In genomic region chr5:149713170-149713774, GRCm38 (mm10) we compare ENCODE assay signal across 10 mouse cellular contexts. TPM values are rescaled to one million over a fixed set of nuclear protein-coding genes. Genes with fewer than 3 reads are reported as not detected.
DNase-seq lines count a peak whose midpoint lies in the region; ATAC-seq and TF ChIP-seq lines count a peak whose summit lies in the region.
"Had no signal": no experiment of that assay in that cellular context is flagged by ENCODE, and none has a peak within 500 bp of the region (broad histone marks: within the 10 kb centered on the region; RNA-seq: fewer than 3 reads in every experiment).

No protein-coding gene starts in this region.

- WGBS in kidney, adult 2 months, result 46% methylated on average over 11 of the region's 11 CpGs
- 52% methylated on average over 11 of the region's 11 CpGs for WGBS in kidney, embryonic 14.5 days
- 51% methylated on average over 11 of the region's 11 CpGs for WGBS in forebrain, embryonic 14.5 days
- WGBS in hindbrain, embryonic 12.5 days, result 50% methylated on average over 11 of the region's 11 CpGs

- H3K4me2 ChIP-seq in kidney, embryonic 14.5 days (replicated peaks; ENCODE audit: low read depth, low read length), result no peak overlapping the region
- no peak overlapping the region for H3K4me2 ChIP-seq in forebrain, embryonic 14.5 days (ENCODE audit: low read length)
- H3K4me2 ChIP-seq in hindbrain, embryonic 12.5 days (replicated peaks), result no peak overlapping the region
- H3K4me2 ChIP-seq: embryonic facial prominence, embryonic 12.5 days had no signal

- no peak overlapping the region for H3K9ac ChIP-seq in kidney, embryonic 14.5 days (ENCODE audit: low read depth, low read length)
- H3K9ac ChIP-seq in forebrain, embryonic 14.5 days (ENCODE audit: low read length), result no peak overlapping the region
- no peak overlapping the region for H3K9ac ChIP-seq in hindbrain, embryonic 12.5 days
- H3K9ac ChIP-seq: embryonic facial prominence, embryonic 12.5 days had no signal

- no peaks in the 10 kb centered on the region for H3K36me3 ChIP-seq in kidney, adult 2 months (ENCODE audit: control insufficient read depth, insufficient read depth, low read length)
- no peaks in the 10 kb centered on the region for H3K36me3 ChIP-seq in kidney, embryonic 14.5 days (ENCODE audit: control insufficient read depth, insufficient read depth, low read length)
- no peaks in the 10 kb centered on the region for H3K36me3 ChIP-seq in forebrain, embryonic 14.5 days (ENCODE audit: control insufficient read depth, insufficient read depth, low read length)
- 0 out of 2 replicates have a peak, but pooled peaks cover 2% of the 10 kb centered on the region for H3K36me3 ChIP-seq in hindbrain, embryonic 12.5 days
- H3K36me3 ChIP-seq: embryonic facial prominence, embryonic 12.5 days had no signal

- no peak overlapping the region for H3K27ac ChIP-seq in kidney, adult 2 months (ENCODE audit: insufficient read depth, low read depth, low read length)
- no peak overlapping the region for H3K27ac ChIP-seq in kidney, embryonic 14.5 days (ENCODE audit: low read depth, low read length)
- H3K27ac ChIP-seq in forebrain, embryonic 14.5 days (ENCODE audit: low read depth, low read length), result no peak overlapping the region
- H3K27ac ChIP-seq in hindbrain, embryonic 12.5 days, result peak overlapping the region; percentile 60
- H3K27ac ChIP-seq: embryonic facial prominence, embryonic 12.5 days; macrophage had no signal

- intact Hi-C loops in left cerebral cortex, postnatal 14 days (cut with DNase I), result loop anchor here (5.0 kb wide), 2 partner anchors 139 to 309 kb away; no protein-coding TSS in a partner anchor

- H3K4me3 ChIP-seq in kidney, adult 2 months (ENCODE audit: insufficient read depth, low read depth, low read length), result no peak overlapping the region
- H3K4me3 ChIP-seq in kidney, embryonic 14.5 days (ENCODE audit: low read length), result no peak overlapping the region
- no peak overlapping the region for H3K4me3 ChIP-seq in forebrain, embryonic 14.5 days (ENCODE audit: low read depth, low read length)
- H3K4me3 ChIP-seq in hindbrain, embryonic 12.5 days, result no peak overlapping the region
- H3K4me3 ChIP-seq: embryonic facial prominence, embryonic 12.5 days had no signal

- H3K4me1 ChIP-seq in kidney, adult 2 months (ENCODE audit: control insufficient read depth, insufficient read depth, low read length), result no peaks in the 10 kb centered on the region
- peaks cover 3% of the 10 kb centered on the region; the same call in 1 of the 2 replicates for H3K4me1 ChIP-seq in kidney, embryonic 14.5 days (ENCODE audit: control insufficient read depth, insufficient read depth, low read length)
- peaks cover 12% of the 10 kb centered on the region; the same call in 1 of the 2 replicates for H3K4me1 ChIP-seq in forebrain, embryonic 14.5 days (ENCODE audit: control insufficient read depth, insufficient read depth, low read length)
- peaks cover 7% of the 10 kb centered on the region for H3K4me1 ChIP-seq in hindbrain, embryonic 12.5 days

- no peak for ATAC-seq in kidney, embryonic 14.5 days (ENCODE audit: low FRiP score, low TSS enrichment)
- ATAC-seq in forebrain, embryonic 14.5 days, result no peak
- ATAC-seq in hindbrain, embryonic 12.5 days (ENCODE audit: low FRiP score), result peak; percentile 76

- no peaks in the 10 kb centered on the region for H3K27me3 ChIP-seq in kidney, adult 2 months (replicated peaks; ENCODE audit: control insufficient read depth, insufficient read depth, low read length)
- no peaks in the 10 kb centered on the region for H3K27me3 ChIP-seq in kidney, embryonic 14.5 days (ENCODE audit: control insufficient read depth, insufficient read depth, low read length)
- no peaks in the 10 kb centered on the region for H3K27me3 ChIP-seq in forebrain, embryonic 14.5 days (replicated peaks; ENCODE audit: control insufficient read depth, insufficient read depth, low read length)
- no peaks in the 10 kb centered on the region for H3K27me3 ChIP-seq in hindbrain, embryonic 12.5 days
- H3K27me3 ChIP-seq: embryonic facial prominence, embryonic 12.5 days had no signal

- no peak for TF ChIP-seq CTCF in kidney, adult 2 months (conservative IDR thresholded peaks at IDR 0.05; ENCODE audit: insufficient read depth, insufficient read length, low read depth, low read length)

- H3K9me3 ChIP-seq in kidney, embryonic 14.5 days (ENCODE audit: control insufficient read depth, low read length), result peaks cover 6% of the 10 kb centered on the region; the same call in 1 of the 2 replicates
- H3K9me3 ChIP-seq in forebrain, embryonic 14.5 days (replicated peaks; ENCODE audit: control insufficient read depth, low read length), result no peaks in the 10 kb centered on the region
- H3K9me3 ChIP-seq in hindbrain, embryonic 12.5 days (replicated peaks), result no peaks in the 10 kb centered on the region; the same call in 1 of the 2 replicates

- DNase-seq in kidney, adult 2 months, result peak; percentile 40
- DNase-seq in adrenal gland, postnatal 10 days, result peak; percentile 71
- peak; percentile 89 for DNase-seq in forebrain, embryonic 14.5 days (ENCODE audit: low spot score)
- peak; percentile 77 to 81 for DNase-seq in left cerebral cortex, postnatal 14 days (ENCODE audit: low spot score in 2 of 2)
- peak; percentile 55 for DNase-seq in neural tube, embryonic 10.5 days (ENCODE audit: extremely low spot score, low spot score)
- DNase-seq in thymus, postnatal 14 days, result peak; percentile 68

- no peak for TF ChIP-seq POLR2A in kidney, adult 2 months (IDR thresholded peaks at IDR 0.05; ENCODE audit: low read depth, low read length)

RNA-seq across cellular contexts. Expression of gene B3glct, which starts 35.2 kb away (rescaled TPM):
- polyA plus RNA-seq in kidney, adult 2 months (2012; rRNA removed), result 6.4 TPM in 2 replicates
- polyA plus RNA-seq in kidney, embryonic 14.5 days (2014; fragmentation: Nextera tagmentation; extraction: Ambion mirVana), result 17.7 and 21.9 TPM in 2 replicates
- total RNA-seq in adrenal gland, postnatal 10 days (2021), result 10 to 100 TPM; 16.6 to 18.1 TPM
- 16.1 and 17.1 TPM in 2 replicates for polyA plus RNA-seq in forebrain, embryonic 14.5 days (2014; fragmentation: Nextera tagmentation; extraction: Ambion mirVana)
- 14.8 and 16.3 TPM in 2 replicates for polyA plus RNA-seq in hindbrain, embryonic 12.5 days (2016; fragmentation: Nextera tagmentation; extraction: Ambion mirVana)
- 10 to 100 TPM; 16.6 to 19.3 TPM for total RNA-seq in left cerebral cortex, postnatal 14 days (2021)
